Mouse (Mus musculus): ENCODE results near the gene Ppp4r2. TPM values are rescaled to one million over a fixed set of nuclear protein-coding genes. Genes with fewer than 3 reads are reported as not detected.

The Ppp4r2 gene
- polyA plus RNA-seq, 1 experiment from 2014 or later: 26.9 TPM

DNA sequence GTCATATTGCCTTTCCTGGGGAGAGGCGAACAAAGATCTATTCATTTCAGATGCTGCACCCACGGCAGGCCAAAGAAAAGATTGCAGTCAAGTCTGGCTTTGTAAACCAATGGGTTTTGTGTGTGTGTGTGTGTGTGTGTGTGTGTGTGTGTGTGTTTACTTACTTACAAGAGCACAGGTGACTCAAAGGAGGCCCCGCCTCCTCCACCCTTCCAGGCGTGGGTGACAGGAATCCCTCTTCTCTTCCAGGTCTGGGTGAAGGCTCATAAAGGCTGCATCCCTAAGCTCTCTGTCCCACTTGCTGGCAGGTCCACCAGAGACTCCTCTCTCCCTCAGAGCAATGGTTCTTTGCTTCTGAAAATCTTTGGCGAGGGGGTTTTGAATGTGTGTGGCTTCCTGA lies 63.5 kb downstream of the Ppp4r2 start:
- DNase-seq (ENCODE audit: low spot score): no peak
- 76% methylated on average over 5 of the region's 5 CpGs for WGBS
- no peaks in the 10 kb centered on the region for H3K9me3 ChIP-seq (replicated peaks)
- H3K27me3 ChIP-seq (ENCODE audit: low read depth, poor library complexity, severe bottlenecking): no peaks in the 10 kb centered on the region
- H3K4me1 ChIP-seq: peaks cover 41% of the 10 kb centered on the region
- peak overlapping the region; percentile 53; the same call in 1 of the 2 replicates for H3K27ac ChIP-seq
- H3K36me3 ChIP-seq: no peaks in the 10 kb centered on the region
- H3K4me3 ChIP-seq: no peak overlapping the region

GRCm38 (mm10) chr6:100904463-100904862 lies 71.0 kb downstream of the Ppp4r2 start:
- H3K4me1 ChIP-seq: peaks cover 15% of the 10 kb centered on the region
- 61% methylated on average over 5 of the region's 5 CpGs for WGBS
- no peaks in the 10 kb centered on the region for H3K9me3 ChIP-seq (replicated peaks)
- no peak overlapping the region for H3K4me3 ChIP-seq
- no peak for DNase-seq (ENCODE audit: low spot score)
- H3K27ac ChIP-seq: no peak overlapping the region
- no peaks in the 10 kb centered on the region for H3K36me3 ChIP-seq
- H3K27me3 ChIP-seq (ENCODE audit: low read depth, poor library complexity, severe bottlenecking): no peaks in the 10 kb centered on the region

GRCm38 (mm10) chr6:100910136-100910675 lies 76.8 kb downstream of the Ppp4r2 start:
- WGBS: 37% methylated on average over 2 of the region's 2 CpGs

More at GRCm38 (mm10) chr6:100910136-100910675, 76.8 kb downstream of the Ppp4r2 start:
- Histone ChIP-seq H3K4me3 (no peak overlapping the region), H3K36me3 (no peaks in the 10 kb centered on the region), H3K4me1 (peaks cover 40% of the 10 kb centered on the region), H3K27me3 (ENCODE audit: low read depth, poor library complexity, severe bottlenecking) (peaks cover 14% of the 10 kb centered on the region; the same call in 1 of the 2 replicates), H3K27ac (peak overlapping the region; percentile 78), H3K9me3 (replicated peaks) (no peaks in the 10 kb centered on the region)
- DNase-seq (ENCODE audit: low spot score): no peak

Other genes with a start within 250 kb of the Ppp4r2 start
- gene Shq1, start 162.5 kb upstream of the Ppp4r2 start, polyA plus RNA-seq (2016; fragmentation: Nextera tagmentation; extraction: Ambion mirVana): 21.8 and 22.9 TPM in 2 replicates
- gene Gxylt2, start 128.9 kb upstream of the Ppp4r2 start, polyA plus RNA-seq (2016; fragmentation: Nextera tagmentation; extraction: Ambion mirVana): 2.4 and 4.4 TPM in 2 replicates